Mouse (Mus musculus) heart, adult 2 months (tissue): ENCODE results near the gene Fam124b. TPM values are rescaled to one million over a fixed set of nuclear protein-coding genes. Genes with fewer than 3 reads are reported as not detected.

Experiments used
- DNase-seq, 2 experiments: peaks; one replicate each; pipeline ENCODE4 v3.0.0; 2021
- H3K27ac ChIP-seq: fragments of 200-600 bp; 2 replicates; pipeline ENCODE4 v1.8.1; 2022
- H3K27me3 ChIP-seq: fragments of 200-500 bp; 2 replicates; pipeline ENCODE4 v1.6.1; 2012; ENCODE audit warnings: mild to moderate bottlenecking, low read length, inconsistent platforms, mixed read lengths; ENCODE audit not compliant: control insufficient read depth, insufficient read depth
- H3K36me3 ChIP-seq: fragments of 200-500 bp; 2 replicates; pipeline ENCODE4 v1.6.1; 2012; ENCODE audit warnings: low read length, inconsistent platforms; ENCODE audit not compliant: control insufficient read depth, insufficient read depth
- H3K4me1 ChIP-seq: fragments of 200-500 bp; 2 replicates; pipeline ENCODE4 v1.6.1; 2011; ENCODE audit warnings: low read length; ENCODE audit not compliant: control insufficient read depth, insufficient read depth
- H3K4me3 ChIP-seq: fragments of 200-600 bp; 2 replicates; pipeline ENCODE4 v1.8.1; 2022
- H3K79me2 ChIP-seq: fragments of 200-500 bp; replicated peaks from 2 replicates; pipeline ENCODE4 v1.6.1; 2012; ENCODE audit warnings: mild to moderate bottlenecking, inconsistent platforms, low read length, moderate library complexity, mixed read lengths; ENCODE audit not compliant: control insufficient read depth, insufficient read depth
- H3K9ac ChIP-seq: fragments of 200-500 bp; 2 replicates; pipeline ENCODE4 v1.6.1; 2012; ENCODE audit warnings: low read depth, mild to moderate bottlenecking, control low read depth, inconsistent platforms, low read length, mixed read lengths
- CTCF ChIP-seq: fragments of 200-600 bp; IDR thresholded peaks from 2 replicates; pipeline ENCODE4 v1.8.1; 2022; ENCODE audit warnings: antibody characterized with exemption, mild to moderate bottlenecking, moderate library complexity
- EP300 ChIP-seq: fragments of 200-500 bp; IDR thresholded peaks from 2 replicates; pipeline ENCODE4 v1.6.1; 2011; ENCODE audit warnings: low read depth, low read length, control low read depth; ENCODE audit not compliant: insufficient read depth
- POLR2A ChIP-seq: fragments of 200-500 bp; IDR thresholded peaks from 2 replicates; pipeline ENCODE4 v1.6.1; 2011; ENCODE audit warnings: mild to moderate bottlenecking, low read depth, low read length, control low read depth; ENCODE audit not compliant: insufficient read depth
- WGBS: fragments of 180-500 bp; shearing (Covaris S2); methylation state at CpG from one replicate; pipeline ENCODE4 v1.1.7; 2018; 5-methylcytosine and 5-hydroxymethylcytosine counted together
- intact Hi-C: fragments of 180-260 bp; cut with DNase I; formaldehyde crosslinking; loops from one replicate; pipeline ENCODE4 v1.15.1; 2025
- polyA plus RNA-seq: library from polyadenylated mRNA; depleted of rRNA; stranded (reverse); fragments of >200 nt; gene quantifications from 2 replicates; pipeline ENCODE4 v1.2.3, GENCODE M21; 2012
- total RNA-seq, 2 experiments: library from RNA; stranded (reverse); gene quantifications; 2 replicates each; pipeline ENCODE4 v1.2.3; 2021

Fam124b gene
- total and polyA plus RNA-seq, 3 experiments: 0.68 to 2.9 (median 0.78) TPM

- no peak overlapping the region for H3K27ac ChIP-seq
- H3K9ac ChIP-seq: no peak overlapping the region
- H3K27me3 ChIP-seq: no peaks in the 10 kb centered on the region
- no peaks in the 10 kb centered on the region for H3K36me3 ChIP-seq
- no peak for DNase-seq
- intact Hi-C loops: loop anchor here (1.0 to 5.0 kb wide), 3 partner anchors 42 to 163 kb away; no protein-coding TSS in a partner anchor
- no peak overlapping the region for H3K4me3 ChIP-seq
- no peaks in the 10 kb centered on the region for H3K79me2 ChIP-seq
- H3K4me1 ChIP-seq: no peaks in the 10 kb centered on the region; the same call in 1 of the 2 replicates
- TF ChIP-seq CTCF (peak; percentile 74), POLR2A (no peak)
- 25% methylated on average over 3 of the region's 3 CpGs for WGBS
Observed at GRCm38 (mm10) chr1:80244123-80244522, 25.9 kb upstream of the Fam124b start.

GRCm38 (mm10) chr1:80241579-80241978 is 23.3 kb upstream of the Fam124b start:
- WGBS: 92% methylated on average over 6 of the region's 6 CpGs
- no peak for DNase-seq
- intact Hi-C loops: loop anchor here (2.0 to 5.0 kb wide), 3 partner anchors 29 to 166 kb away; no protein-coding TSS in a partner anchor
- Histone ChIP-seq H3K36me3 (no peaks in the 10 kb centered on the region), H3K27me3 (no peaks in the 10 kb centered on the region), H3K79me2 (no peaks in the 10 kb centered on the region), H3K9ac (no peak overlapping the region), H3K4me3 (no peak overlapping the region), H3K4me1 (no peaks in the 10 kb centered on the region; the same call in 1 of the 2 replicates), H3K27ac (no peak overlapping the region)
- TF ChIP-seq CTCF (no peak), EP300 (no peak)

GRCm38 (mm10) chr1:80240017-80240660 is 21.9 kb upstream of the Fam124b start:
- TF ChIP-seq CTCF: no peak
- TF ChIP-seq EP300: no peak
- TF ChIP-seq POLR2A: no peak
- WGBS: 58% methylated on average over 12 of the region's 12 CpGs
- no peak overlapping the region for H3K9ac ChIP-seq
- no peak overlapping the region for H3K4me3 ChIP-seq
- no peaks in the 10 kb centered on the region for H3K27me3 ChIP-seq
- H3K4me1 ChIP-seq: no peaks in the 10 kb centered on the region; the same call in 1 of the 2 replicates
- H3K27ac ChIP-seq: no peak overlapping the region
- intact Hi-C loops: loop anchor here (2.0 to 5.0 kb wide), 3 partner anchors 27 to 167 kb away; no protein-coding TSS in a partner anchor
- H3K79me2 ChIP-seq: no peaks in the 10 kb centered on the region
- H3K36me3 ChIP-seq: no peaks in the 10 kb centered on the region
- no peak for DNase-seq

GRCm38 (mm10) chr1:80239481-80239880 is 21.2 kb upstream of the Fam124b start:
- H3K4me1 ChIP-seq: no peaks in the 10 kb centered on the region; the same call in 1 of the 2 replicates
- no peak overlapping the region for H3K9ac ChIP-seq
- 76% methylated on average over 11 of the region's 11 CpGs for WGBS
- H3K36me3 ChIP-seq: no peaks in the 10 kb centered on the region
- intact Hi-C loops: no loop called here
- H3K27me3 ChIP-seq: no peaks in the 10 kb centered on the region
- H3K4me3 ChIP-seq: no peak overlapping the region
- no peak for DNase-seq
- no peak overlapping the region for H3K27ac ChIP-seq
- TF ChIP-seq CTCF (no peak), POLR2A (no peak), EP300 (no peak)
- H3K79me2 ChIP-seq: no peaks in the 10 kb centered on the region

- Histone ChIP-seq H3K27ac (no peak overlapping the region; the same call in 1 of the 2 replicates), H3K4me3 (no peak overlapping the region), H3K36me3 (no peaks in the 10 kb centered on the region), H3K27me3 (no peaks in the 10 kb centered on the region), H3K79me2 (no peaks in the 10 kb centered on the region), H3K9ac (no peak overlapping the region), H3K4me1 (no peaks in the 10 kb centered on the region; the same call in 1 of the 2 replicates)
- 51% methylated on average over 11 of the region's 11 CpGs for WGBS
- TF ChIP-seq EP300 (no peak), POLR2A (no peak), CTCF (no peak)
- DNase-seq: no peak
- intact Hi-C loops: no loop called here
Observed at GRCm38 (mm10) chr1:80236951-80237702, 18.9 kb upstream of the Fam124b start.

- H3K36me3 ChIP-seq: no peaks in the 10 kb centered on the region
- H3K79me2 ChIP-seq: no peaks in the 10 kb centered on the region
- TF ChIP-seq CTCF (no peak), EP300 (no peak), POLR2A (no peak)
- no peak overlapping the region for H3K9ac ChIP-seq
- H3K27me3 ChIP-seq: no peaks in the 10 kb centered on the region
- H3K4me3 ChIP-seq: no peak overlapping the region
- no peak overlapping the region for H3K27ac ChIP-seq
- 27% methylated on average over 1 of the region's 1 CpGs for WGBS
- DNase-seq: no peak
- no peaks in the 10 kb centered on the region; the same call in 1 of the 2 replicates for H3K4me1 ChIP-seq
- intact Hi-C loops: no loop called here
Observed at GRCm38 (mm10) chr1:80236126-80236525, 17.9 kb upstream of the Fam124b start.
